Mouse (Mus musculus): ENCODE data around the gene Leng1. TPM values are rescaled to one million over a fixed set of nuclear protein-coding genes. Genes with fewer than 3 reads are reported as not detected.

The Leng1 gene
- polyA plus RNA-seq, 1 experiment = not detected

DNA sequence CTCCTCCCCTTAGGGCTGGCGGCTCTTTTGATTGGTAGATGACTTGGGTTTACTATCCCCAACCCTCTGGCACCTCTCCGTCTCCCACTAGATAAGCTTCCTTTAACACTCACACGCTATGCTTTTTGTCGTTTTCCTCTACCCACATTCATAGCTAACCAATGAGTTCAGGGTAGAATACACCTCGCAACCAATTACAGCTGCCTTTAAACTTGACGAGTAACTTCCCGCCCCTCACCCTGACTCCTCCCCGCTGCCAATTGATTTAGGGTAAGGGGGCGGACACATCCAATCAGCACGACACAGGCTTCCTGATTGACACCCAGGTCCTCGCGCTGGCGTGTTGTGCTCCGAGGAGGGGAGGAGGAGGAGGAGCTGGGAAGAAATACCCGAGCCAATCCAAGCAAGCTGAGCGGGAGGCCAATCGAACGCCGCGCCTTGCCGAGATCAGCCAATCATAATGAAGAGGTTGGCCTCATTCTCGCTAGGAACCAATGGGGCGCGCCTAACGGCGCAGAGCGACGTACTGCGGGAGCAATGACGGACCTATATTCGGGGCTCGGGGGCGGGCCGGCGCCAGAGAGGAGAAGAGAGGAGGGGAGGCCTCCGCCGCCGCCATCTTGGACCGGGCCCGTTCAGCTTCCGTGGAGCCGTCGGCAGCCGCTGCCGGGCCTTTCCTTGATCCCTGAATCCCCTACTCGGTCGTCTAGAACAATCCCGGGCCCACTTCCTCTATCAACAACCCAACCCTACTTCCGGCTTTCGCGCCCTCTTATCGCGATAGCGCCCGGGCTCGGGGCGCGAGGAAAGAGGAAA is 20.8 kb downstream of the Leng1 start, which contains the start of gene Cnot3:
Gene Cnot3 (plus strand): TSS at position 597 of the 816 bp plus-strand sequence.
- TF ChIP-seq POLR2A (IDR thresholded peaks at IDR 0.05; ENCODE audit: insufficient read depth, low read depth, low read length) (peak; percentile 80; the same call in 1 of the 2 replicates), CTCF (IDR thresholded peaks at IDR 0.05; ENCODE audit: insufficient read depth, low read depth, low read length) (no peak)
- peak within 1 kb of the TSS; percentile 89 for H3K4me3 ChIP-seq (ENCODE audit: insufficient read depth, low read depth, low read length)
- H3K4me1 ChIP-seq (ENCODE audit: control insufficient read depth, insufficient read depth, low read length) = peaks cover 9% of the 10 kb centered on the region
- WGBS = under 1% methylated on average over 56 of the region's 58 CpGs
- peak within 1 kb of the TSS; percentile 89 for H3K27ac ChIP-seq (ENCODE audit: insufficient read depth, low read depth, low read length)

DNA sequence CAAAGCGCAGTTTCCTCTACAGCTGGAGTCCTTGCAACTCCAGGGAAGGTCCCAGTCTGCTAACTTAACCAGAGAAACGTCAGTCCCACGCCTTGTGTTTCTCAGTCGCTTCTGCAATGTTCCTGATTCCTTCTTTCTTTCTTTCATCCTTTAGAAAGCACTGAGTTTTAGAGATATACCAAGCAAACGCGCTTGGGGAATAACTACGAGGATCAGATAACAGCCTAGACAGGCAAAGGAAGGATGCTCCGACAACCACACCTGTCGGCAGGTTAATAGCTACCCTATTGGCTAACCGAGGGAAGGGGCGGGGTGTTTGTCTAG is 21.3 kb downstream of the Leng1 start:
- TF ChIP-seq POLR2A (IDR thresholded peaks at IDR 0.05; ENCODE audit: insufficient read depth, low read depth, low read length) = no peak
- TF ChIP-seq CTCF (IDR thresholded peaks at IDR 0.05; ENCODE audit: insufficient read depth, low read depth, low read length) = no peak
- under 1% methylated on average over 11 of the region's 11 CpGs for WGBS
- Histone ChIP-seq H3K27ac (ENCODE audit: insufficient read depth, low read depth, low read length) (no peak overlapping the region), H3K4me1 (ENCODE audit: control insufficient read depth, insufficient read depth, low read length) (peaks cover 9% of the 10 kb centered on the region), H3K4me3 (ENCODE audit: insufficient read depth, low read depth, low read length) (peak overlapping the region; percentile 36)

DNA sequence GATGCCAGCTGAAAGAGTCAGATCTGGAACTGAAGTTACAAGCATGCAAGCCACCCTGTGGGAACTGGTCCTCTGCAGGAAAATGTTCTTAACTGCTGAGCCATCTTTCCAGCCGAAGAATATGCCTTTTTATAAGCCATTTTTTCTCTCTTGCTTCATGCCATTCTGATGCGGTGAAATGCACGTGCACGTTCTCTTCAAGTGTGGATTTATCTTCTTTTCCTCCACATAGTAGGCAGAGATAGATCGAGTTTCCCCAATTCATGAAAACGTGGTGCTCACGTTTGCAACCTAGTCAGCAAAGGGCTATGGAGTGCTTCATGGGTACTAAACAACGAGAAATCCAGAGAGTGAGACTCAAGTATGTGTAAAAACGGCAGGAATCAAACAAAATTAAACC is 21.8 kb downstream of the Leng1 start:
- Histone ChIP-seq H3K4me3 (ENCODE audit: insufficient read depth, low read depth, low read length) (no peak overlapping the region), H3K27ac (ENCODE audit: insufficient read depth, low read depth, low read length) (no peak overlapping the region), H3K4me1 (ENCODE audit: control insufficient read depth, insufficient read depth, low read length) (peaks cover 9% of the 10 kb centered on the region)
- TF ChIP-seq POLR2A (IDR thresholded peaks at IDR 0.05; ENCODE audit: insufficient read depth, low read depth, low read length) (no peak), CTCF (IDR thresholded peaks at IDR 0.05; ENCODE audit: insufficient read depth, low read depth, low read length) (no peak)
- WGBS = 12% methylated on average over 9 of the region's 9 CpGs

DNA sequence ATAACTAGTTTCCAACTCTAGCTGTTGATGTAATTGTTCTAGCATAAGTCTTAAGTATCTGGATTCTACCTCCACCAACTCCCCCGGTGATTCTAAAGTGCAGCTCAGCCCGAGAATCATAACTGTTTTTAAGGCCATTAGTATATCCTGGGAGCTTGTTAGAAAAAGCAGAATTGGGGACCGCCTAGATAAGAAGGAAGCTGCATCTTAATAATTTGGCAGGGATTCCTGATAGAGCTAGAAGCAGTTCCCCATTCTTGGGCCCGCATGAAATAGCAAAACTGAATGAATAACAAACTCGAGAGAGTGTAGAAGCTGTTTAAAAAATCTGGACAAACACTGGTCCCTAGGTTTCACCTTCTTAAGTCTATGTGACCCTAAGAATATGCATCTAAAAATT is 22.2 kb downstream of the Leng1 start:
- H3K4me1 ChIP-seq (ENCODE audit: control insufficient read depth, insufficient read depth, low read length) = peaks cover 7% of the 10 kb centered on the region
- TF ChIP-seq CTCF (IDR thresholded peaks at IDR 0.05; ENCODE audit: insufficient read depth, low read depth, low read length) = no peak
- no peak for TF ChIP-seq POLR2A (IDR thresholded peaks at IDR 0.05; ENCODE audit: insufficient read depth, low read depth, low read length)
- no peak overlapping the region for H3K4me3 ChIP-seq (ENCODE audit: insufficient read depth, low read depth, low read length)
- WGBS = 63% methylated on average over 5 of the region's 5 CpGs
- H3K27ac ChIP-seq (ENCODE audit: insufficient read depth, low read depth, low read length) = no peak overlapping the region

DNA sequence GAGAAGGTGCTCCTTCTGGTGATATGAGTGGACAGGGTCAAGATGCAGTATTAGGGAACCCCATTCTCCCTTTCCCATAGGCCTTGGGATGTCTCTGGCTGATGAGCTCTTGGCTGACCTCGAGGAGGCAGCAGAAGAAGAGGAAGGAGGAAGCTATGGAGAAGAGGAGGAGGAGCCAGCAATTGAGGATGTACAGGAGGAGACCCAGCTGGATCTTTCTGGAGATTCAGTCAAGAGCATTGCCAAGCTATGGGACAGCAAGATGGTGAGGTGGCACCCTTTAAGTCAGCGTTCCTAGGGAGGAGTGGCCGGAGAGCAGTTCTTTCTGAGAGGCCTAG is 35.2 kb downstream of the Leng1 start:
- 68% methylated on average over 3 of the region's 3 CpGs for WGBS
- H3K4me1 ChIP-seq (ENCODE audit: control insufficient read depth, insufficient read depth, low read length) = peaks cover 15% of the 10 kb centered on the region
- TF ChIP-seq CTCF (IDR thresholded peaks at IDR 0.05; ENCODE audit: insufficient read depth, low read depth, low read length) = no peak
- TF ChIP-seq POLR2A (IDR thresholded peaks at IDR 0.05; ENCODE audit: insufficient read depth, low read depth, low read length) = no peak
- H3K27ac ChIP-seq (ENCODE audit: insufficient read depth, low read depth, low read length) = no peak overlapping the region
- peak overlapping the region; percentile 67 for H3K4me3 ChIP-seq (ENCODE audit: insufficient read depth, low read depth, low read length)

DNA sequence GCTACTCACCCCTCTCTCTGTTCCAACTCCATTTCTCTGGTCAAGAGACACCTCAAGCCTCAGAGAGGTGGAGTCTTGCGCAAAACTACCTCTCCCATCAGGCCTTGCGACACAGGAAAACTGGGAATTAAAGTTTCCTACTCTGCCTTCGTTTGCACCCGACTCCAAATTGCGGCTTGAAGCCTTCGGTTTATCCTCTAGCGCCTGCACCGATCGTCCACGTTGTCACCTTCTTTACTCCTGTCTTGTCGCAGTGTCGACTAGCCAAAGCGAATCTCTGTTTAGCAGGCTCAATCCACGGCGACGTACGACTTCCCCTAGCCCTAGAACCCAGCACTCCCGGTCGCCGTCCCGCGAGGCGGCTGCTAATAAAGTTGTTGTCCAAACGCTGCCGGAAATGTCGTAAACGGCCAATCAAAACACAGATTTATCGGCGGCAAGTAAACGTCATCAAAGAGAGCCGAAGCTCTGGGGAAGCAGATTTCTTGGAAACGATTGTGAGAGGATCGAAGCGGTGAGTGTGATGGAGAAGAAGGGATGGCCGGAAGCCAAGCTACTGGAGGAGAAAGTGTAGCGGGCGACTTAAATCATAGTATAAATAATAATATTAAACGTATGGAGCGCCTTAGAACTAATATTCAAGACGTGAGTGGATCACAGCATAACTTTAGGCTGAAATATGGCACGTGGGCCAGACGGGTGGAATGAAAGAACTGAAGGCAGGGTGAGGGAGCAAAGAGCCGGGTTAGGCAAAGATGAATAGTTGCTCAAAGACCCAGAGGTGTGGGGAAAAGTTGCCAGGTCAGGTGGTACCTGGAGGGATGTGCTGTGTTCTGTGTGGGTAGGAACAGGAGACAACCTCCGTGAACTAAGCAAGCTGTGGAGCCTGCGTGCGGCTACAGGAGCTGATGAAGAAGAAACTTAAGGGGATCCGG is 35.8 kb downstream of the Leng1 start, which contains the start of the genes Tfpt and Prpf31:
Gene Tfpt (minus strand): TSS at position 387 of the 935 bp plus-strand sequence.
Gene Prpf31 (plus strand): TSS at position 443 of the 935 bp plus-strand sequence.
- H3K4me1 ChIP-seq (ENCODE audit: control insufficient read depth, insufficient read depth, low read length) = peaks cover 15% of the 10 kb centered on the region
- 1% methylated on average over 47 of the region's 47 CpGs for WGBS

DNA sequence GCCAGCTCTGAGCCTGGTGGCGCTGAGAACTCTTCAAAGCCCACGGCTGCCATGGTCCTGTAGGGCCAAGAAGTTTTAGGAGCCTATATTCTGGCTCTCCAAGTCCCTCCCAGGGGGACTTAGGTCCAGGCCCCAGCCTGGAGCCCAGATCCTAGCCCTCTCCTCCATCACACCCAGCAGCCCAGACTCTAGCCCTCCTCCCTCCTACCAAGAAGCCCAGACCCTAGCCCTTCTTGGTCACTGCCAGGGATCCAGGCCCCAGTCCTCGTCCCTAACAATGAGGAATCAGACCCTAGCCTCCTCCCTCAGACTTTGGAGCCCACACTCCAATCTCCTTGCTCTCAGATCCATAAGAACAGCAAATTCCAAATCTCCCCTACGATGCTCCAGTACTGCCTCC is 36.6 kb downstream of the Leng1 start:
- Histone ChIP-seq H3K27ac (ENCODE audit: insufficient read depth, low read depth, low read length) (no peak overlapping the region), H3K4me3 (ENCODE audit: insufficient read depth, low read depth, low read length) (peak overlapping the region; percentile 67), H3K4me1 (ENCODE audit: control insufficient read depth, insufficient read depth, low read length) (peaks cover 15% of the 10 kb centered on the region)
- TF ChIP-seq POLR2A (IDR thresholded peaks at IDR 0.05; ENCODE audit: insufficient read depth, low read depth, low read length) (no peak), CTCF (IDR thresholded peaks at IDR 0.05; ENCODE audit: insufficient read depth, low read depth, low read length) (no peak)
- WGBS = 33% methylated on average over 4 of the region's 4 CpGs

More for the DNA sequence above, 35.8 kb downstream of the Leng1 start, which contains the start of the genes Tfpt and Prpf31:
- TF ChIP-seq CTCF (IDR thresholded peaks at IDR 0.05; ENCODE audit: insufficient read depth, low read depth, low read length) (no peak), POLR2A (IDR thresholded peaks at IDR 0.05; ENCODE audit: insufficient read depth, low read depth, low read length) (peak; percentile 66)
- Histone ChIP-seq H3K27ac (ENCODE audit: insufficient read depth, low read depth, low read length) (peak within 1 kb of the TSS; percentile 79), H3K4me3 (ENCODE audit: insufficient read depth, low read depth, low read length) (peak within 1 kb of the TSS; percentile 67)

DNA sequence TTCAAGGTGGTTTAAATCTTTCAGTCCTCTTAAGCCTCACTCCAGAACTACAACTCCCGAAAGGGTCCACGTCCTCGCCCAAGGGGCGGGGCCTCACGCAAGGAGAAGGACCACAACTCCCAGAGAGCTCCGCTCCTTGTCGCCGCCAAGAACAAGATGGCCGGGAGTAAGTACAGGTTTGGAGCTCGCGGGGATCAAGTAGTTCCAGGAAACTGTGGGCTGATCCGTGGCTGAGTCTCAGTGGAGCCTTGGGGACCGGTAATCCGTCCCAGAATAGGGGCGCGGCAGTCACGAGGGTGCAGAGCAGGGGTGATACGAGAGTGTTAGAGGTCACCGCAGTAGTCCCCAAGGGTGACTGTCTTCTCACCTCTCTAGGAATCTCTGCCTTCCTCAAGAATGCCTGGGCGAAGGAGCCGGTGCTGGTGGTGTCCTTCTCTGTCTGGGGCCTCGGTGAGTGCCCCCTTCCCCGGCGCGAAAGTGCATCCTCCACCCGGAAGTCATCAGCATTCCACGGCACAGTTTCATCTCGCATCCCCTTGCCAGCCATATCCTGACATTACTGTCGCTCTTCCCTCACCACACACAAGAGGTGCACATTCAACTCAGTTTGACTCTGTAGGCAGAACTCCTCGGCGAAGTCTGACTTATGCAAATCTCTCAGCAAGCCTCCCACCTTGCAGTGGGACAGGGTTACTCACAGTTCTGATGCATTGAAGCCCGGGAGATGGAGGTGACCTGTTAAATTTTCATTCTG is 48.2 kb downstream of the Leng1 start, which contains the start of gene Ndufa3:
Gene Ndufa3 (plus strand): TSS at position 132 of the 754 bp plus-strand sequence.
- Histone ChIP-seq H3K4me1 (ENCODE audit: control insufficient read depth, insufficient read depth, low read length) (peaks cover 2% of the 10 kb centered on the region; the same call in 1 of the 2 replicates), H3K27ac (ENCODE audit: insufficient read depth, low read depth, low read length) (peak within 1 kb of the TSS; percentile 81), H3K4me3 (ENCODE audit: insufficient read depth, low read depth, low read length) (peak within 1 kb of the TSS; percentile 90)
- TF ChIP-seq POLR2A (IDR thresholded peaks at IDR 0.05; ENCODE audit: insufficient read depth, low read depth, low read length) = peak; percentile 73
- TF ChIP-seq CTCF (IDR thresholded peaks at IDR 0.05; ENCODE audit: insufficient read depth, low read depth, low read length) = no peak
- whole genome bisulfite sequencing = 1% methylated on average over 32 of the region's 32 CpGs
